ENCODE assay signal across 22 mouse cellular contexts in the genomic region with DNA sequence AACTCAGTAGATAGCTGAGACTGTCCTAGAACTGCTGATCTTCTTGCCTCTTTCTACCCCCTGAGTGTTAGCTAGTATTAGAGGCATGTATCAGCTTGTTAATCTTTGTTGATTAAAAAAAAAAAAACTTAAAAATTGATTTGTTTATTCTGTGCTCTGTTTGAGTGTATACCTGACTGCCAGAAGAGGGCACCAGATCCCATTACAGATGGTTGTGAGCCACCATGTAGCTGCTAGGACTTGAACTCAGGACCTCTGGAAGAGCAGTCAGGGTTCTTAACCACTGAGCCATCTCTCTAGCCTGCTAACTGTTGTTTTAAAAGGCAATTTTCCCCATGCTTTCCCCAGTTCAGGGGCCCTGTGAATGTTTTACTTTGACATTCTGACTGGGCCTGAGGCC. TPM values are rescaled to one million over a fixed set of nuclear protein-coding genes. Genes with fewer than 3 reads are reported as not detected.
DNase-seq lines count a peak whose midpoint lies in the region; ATAC-seq and TF ChIP-seq lines count a peak whose summit lies in the region.
"Had no signal": no experiment of that assay in that cellular context is flagged by ENCODE, and none has a peak within 500 bp of the region (broad histone marks: within the 10 kb centered on the region; RNA-seq: fewer than 3 reads in every experiment).

No protein-coding gene starts in this region.

- H3K27me3 ChIP-seq in heart, postnatal 0 days (ENCODE audit: control insufficient read depth, insufficient read depth, low read length) = no peaks in the 10 kb centered on the region
- H3K27me3 ChIP-seq in liver, adult 2 months (ENCODE audit: control insufficient read depth, insufficient read depth, low read length) = no peaks in the 10 kb centered on the region
- no peaks in the 10 kb centered on the region; a peak in 1 of 4 replicates for H3K27me3 ChIP-seq in MEL (ENCODE audit: control insufficient read depth in 1 of 2, insufficient read depth in 2 of 2, low read length in 2 of 2)
- H3K27me3 ChIP-seq: forebrain, embryonic 12.5 days; heart, embryonic 15.5 days; hindbrain, embryonic 12.5 days; midbrain, embryonic 15.5 days; neural tube, embryonic 15.5 days had no signal

- no peaks in the 10 kb centered on the region for H3K9me3 ChIP-seq in heart, postnatal 0 days (replicated peaks; ENCODE audit: control insufficient read depth, low read length)
- H3K9me3 ChIP-seq in MEL (replicated peaks; ENCODE audit: insufficient read depth, low read length) = no peaks in the 10 kb centered on the region
- H3K9me3 ChIP-seq: forebrain, embryonic 12.5 days; G1E; heart, embryonic 15.5 days; hindbrain, embryonic 12.5 days; liver, embryonic 13.5 days; megakaryocyte, embryonic 14.5 days; midbrain, embryonic 15.5 days; neural tube, embryonic 15.5 days had no signal

- H3K27ac ChIP-seq in heart, postnatal 0 days (ENCODE audit: low read depth) = no peak overlapping the region
- H3K27ac ChIP-seq in liver, adult 2 months (replicated peaks; ENCODE audit: insufficient read depth, low read depth, low read length) = no peak overlapping the region
- no peak overlapping the region for H3K27ac ChIP-seq in MEL (ENCODE audit: control insufficient read depth, low read depth, low read length)
- H3K27ac ChIP-seq: forebrain, embryonic 12.5 days; heart, embryonic 15.5 days; hindbrain, embryonic 12.5 days; liver, embryonic 13.5 days; midbrain, embryonic 15.5 days; neural tube, embryonic 15.5 days had no signal

- no peaks in the 10 kb centered on the region for H3K4me1 ChIP-seq in heart, postnatal 0 days (ENCODE audit: control insufficient read depth, insufficient read depth)
- no peaks in the 10 kb centered on the region for H3K4me1 ChIP-seq in liver, adult 2 months (ENCODE audit: control insufficient read depth, insufficient read depth, low read length)
- no peaks in the 10 kb centered on the region for H3K4me1 ChIP-seq in MEL (ENCODE audit: control insufficient read depth in 1 of 2, insufficient read depth in 2 of 2, low read length in 2 of 2)
- H3K4me1 ChIP-seq: forebrain, embryonic 12.5 days; hindbrain, embryonic 12.5 days; liver, embryonic 13.5 days; midbrain, embryonic 15.5 days; neural tube, embryonic 15.5 days had no signal

- DNase-seq in heart, postnatal 0 days (ENCODE audit: low spot score) = no peak
- no peak for DNase-seq in heart, postnatal 36 days
- no peak for DNase-seq in liver, adult 2 months (ENCODE audit: extremely low read depth, low read depth, low spot score)
- DNase-seq in liver = no peak
- peak; percentile 17 for DNase-seq in 416B (ENCODE audit: low read depth)
- peak; percentile 22 for DNase-seq in MEL (ENCODE audit: low read depth, low spot score)
- no peak for DNase-seq in thymus, postnatal 25 days
- no peak for DNase-seq in left cerebral cortex, adult 11 months (ENCODE audit: low spot score)
- DNase-seq: cerebellum, adult 2 months; gastrocnemius, postnatal 25 days; layer of hippocampus, postnatal 36 days; left cerebral cortex, postnatal 4 days; liver, embryonic 13.5 days; thymus, adult 2 months had no signal

- peak; percentile 23; the same call in 1 of the 2 replicates for TF ChIP-seq CTCF in heart, postnatal 0 days (IDR thresholded peaks at IDR 0.05; ENCODE audit: low read depth)
- TF ChIP-seq CTCF in liver, adult 2 months (IDR thresholded peaks at IDR 0.05; ENCODE audit: low read depth, low read length) = peak; percentile 16; the same call in 1 of the 2 replicates
- peak; percentile 11 to 43 (median 30); a peak in 3 of 6 replicates for TF ChIP-seq CTCF in MEL (IDR thresholded peaks at IDR 0.05 in 2 of 3, conservative IDR thresholded peaks at IDR 0.05 in 1 of 3; ENCODE audit: control insufficient read depth in 1 of 3, insufficient read depth in 1 of 3, low read depth in 2 of 3, low read length in 3 of 3, poor library complexity in 1 of 3, severe bottlenecking in 1 of 3)

- no peak for TF ChIP-seq POLR2A in liver, adult 2 months (IDR thresholded peaks at IDR 0.05; ENCODE audit: extremely low read depth, insufficient read depth, low read length)
- TF ChIP-seq POLR2A in MEL (IDR thresholded peaks at IDR 0.05; ENCODE audit: control insufficient read depth in 1 of 2, insufficient read depth in 1 of 2, low read depth in 1 of 2, low read length in 2 of 2, poor library complexity in 1 of 2) = no peak

- H3K4me2 ChIP-seq in heart, postnatal 0 days (ENCODE audit: low read depth, low read length) = no peak overlapping the region
- H3K4me2 ChIP-seq: forebrain, embryonic 12.5 days; heart, embryonic 15.5 days; hindbrain, embryonic 12.5 days; liver, embryonic 13.5 days; midbrain, embryonic 15.5 days; neural tube, embryonic 15.5 days had no signal

- H3K79me2 ChIP-seq in liver, adult 2 months (ENCODE audit: control insufficient read depth, insufficient read depth, low read length) = no peaks in the 10 kb centered on the region
- no peaks in the 10 kb centered on the region for H3K79me2 ChIP-seq in MEL (ENCODE audit: control insufficient read depth, insufficient read depth, low read length, poor library complexity)

- intact Hi-C loops in heart, postnatal 36 days (cut with DNase I) = loop anchor here (1.0 to 5.0 kb wide), 2 partner anchors 68 to 101 kb away; partner anchors contain the start of gene Pla2g4e

- no peak overlapping the region for H3K4me3 ChIP-seq in heart, postnatal 0 days (ENCODE audit: low read depth, low read length)
- H3K4me3 ChIP-seq in liver, adult 2 months (ENCODE audit: insufficient read depth, low read depth, low read length) = no peak overlapping the region
- no peak overlapping the region for H3K4me3 ChIP-seq in MEL (ENCODE audit: control insufficient read depth in 1 of 2, insufficient read depth in 1 of 2, low read depth in 2 of 2, low read length in 2 of 2)
- H3K4me3 ChIP-seq: forebrain, embryonic 12.5 days; heart, embryonic 15.5 days; hindbrain, embryonic 12.5 days; liver, embryonic 13.5 days; megakaryocyte, embryonic 14.5 days; midbrain, embryonic 15.5 days; neural tube, embryonic 15.5 days had no signal

- no peak for ATAC-seq in heart, postnatal 0 days (ENCODE audit: insufficient read depth, low read depth)
- ATAC-seq: inflammation-experienced regulatory T-cells, adult 6 months; midbrain, embryonic 15.5 days had no signal

- no peak overlapping the region for H3K9ac ChIP-seq in heart, postnatal 0 days (replicated peaks; ENCODE audit: low read depth, low read length)
- no peak overlapping the region for H3K9ac ChIP-seq in liver, adult 2 months (ENCODE audit: low read depth, low read length)
- H3K9ac ChIP-seq in MEL (ENCODE audit: control insufficient read depth, low read depth, low read length, poor library complexity, severe bottlenecking) = no peak overlapping the region
- H3K9ac ChIP-seq: forebrain, embryonic 12.5 days; heart, embryonic 15.5 days; hindbrain, embryonic 12.5 days; liver, embryonic 13.5 days; midbrain, embryonic 15.5 days; neural tube, embryonic 15.5 days had no signal

- peak; percentile 25 for TF ChIP-seq RAD21 in MEL (IDR thresholded peaks at IDR 0.05; ENCODE audit: low read depth, low read length)

- TF ChIP-seq EP300 in heart, postnatal 0 days (IDR thresholded peaks at IDR 0.05; ENCODE audit: low read depth) = no peak
- no peak for TF ChIP-seq EP300 in MEL (IDR thresholded peaks at IDR 0.05; ENCODE audit: low read depth in 1 of 2, low read length in 2 of 2)

- no peaks in the 10 kb centered on the region for H3K36me3 ChIP-seq in heart, postnatal 0 days (replicated peaks; ENCODE audit: control insufficient read depth, insufficient read depth, low read length)
- no peaks in the 10 kb centered on the region for H3K36me3 ChIP-seq in liver, adult 2 months (ENCODE audit: control insufficient read depth, insufficient read depth, low read length)
- H3K36me3 ChIP-seq in MEL (ENCODE audit: control insufficient read depth in 1 of 2, insufficient read depth in 2 of 2, low read length in 2 of 2) = no peaks in the 10 kb centered on the region
- H3K36me3 ChIP-seq: forebrain, embryonic 12.5 days; G1E; heart, embryonic 15.5 days; hindbrain, embryonic 12.5 days; liver, embryonic 13.5 days; midbrain, embryonic 15.5 days; neural tube, embryonic 15.5 days had no signal

TF ChIP-seq in MEL, 35 proteins besides CTCF, POLR2A, EP300 and RAD21:
- TF ChIP-seq MXI1 (IDR thresholded peaks at IDR 0.05; ENCODE audit: low read depth, low read length) (no peak), ZNF384 (IDR thresholded peaks at IDR 0.05; ENCODE audit: low read depth, low read length) (peak; percentile 63), MAX (IDR thresholded peaks at IDR 0.05; ENCODE audit: low read length) (no peak), MAFK (IDR thresholded peaks at IDR 0.05; ENCODE audit: borderline replicate concordance, low read depth, low read length) (no peak), E2F4 (IDR thresholded peaks at IDR 0.05; ENCODE audit: borderline replicate concordance, low read depth, low read length) (no peak), ZKSCAN1 (IDR thresholded peaks at IDR 0.05; ENCODE audit: low read depth, low read length) (no peak), TBP (IDR thresholded peaks at IDR 0.05; ENCODE audit: low read depth, low read length) (peak; percentile 41; the same call in 1 of the 2 replicates), SMC3 (IDR thresholded peaks at IDR 0.05; ENCODE audit: low read depth, low read length) (peak; percentile 36), KAT2A (conservative IDR thresholded peaks at IDR 0.05; ENCODE audit: low read depth, low read length) (no peak), USF1 (IDR thresholded peaks at IDR 0.05; ENCODE audit: low read depth, low read length) (no peak), ZC3H11A (IDR thresholded peaks at IDR 0.05; ENCODE audit: low read depth, low read length) (no peak), ELF1 (IDR thresholded peaks at IDR 0.05; ENCODE audit: low read depth, low read length) (no peak)
TF ChIP-seq in MEL: peak in this region for 3.

RNA-seq across cellular contexts. Expression of gene Ehd4, which starts 24.5 kb away (rescaled TPM):
- 231 and 250 TPM in 2 replicates for total RNA-seq in heart, postnatal 0 days (2014; rRNA removed; ENCODE audit: low replicate concordance)
- polyA plus RNA-seq in heart, postnatal 0 days (2015; fragmentation: Nextera tagmentation; extraction: Ambion mirVana) = 438 and 547 TPM in 2 replicates
- 100 to 1,000 TPM; 372 to 460 TPM for total RNA-seq in heart, postnatal 36 days (2021)
- 5.4 and 7.4 TPM in 2 replicates for total RNA-seq in liver, adult 2 months (2014; rRNA removed)
- polyA plus RNA-seq in liver, adult 2 months (2012; rRNA removed) = 2.7 and 2.9 TPM in 2 replicates
- total RNA-seq in MEL (2012; rRNA removed) = 14.1 and 15.8 TPM in 2 replicates
- polyA plus RNA-seq in MEL (2012; ENCODE audit: insufficient read depth in 1 of 2, insufficient read length in 2 of 2, low read depth in 1 of 2, low replicate concordance in 2 of 2, missing spikeins in 1 of 2) = 10 to 100 TPM in 1 of 2 experiments, not detected in 1; 35.5 TPM

Comparison
In these comparisons a context has a peak if more than half of its experiments do, and no peak if none do; other contexts are left out.
1. DNase-seq: peak in 416B (single experiment) and MEL (single experiment); none in heart, postnatal 0 days (single experiment), heart, postnatal 36 days (0 of 2), liver, adult 2 months (single experiment), liver (single experiment), thymus, postnatal 25 days (single experiment) and left cerebral cortex, adult 11 months (single experiment).
2. RNA of gene Ehd4, which starts 24.5 kb away (total RNA-seq): 372 to 460 TPM in heart, postnatal 36 days and 231 to 250 TPM in heart, postnatal 0 days; 14.1 to 15.8 TPM in MEL and 5.4 to 7.4 TPM in liver, adult 2 months; every median in the first group is over 10 times any median in the second.
3. Peak in every context shown above with its lines, with median percentiles within 50 percentile points of each other: CTCF ChIP-seq.